Mouse (Mus musculus): ENCODE measurements around the gene Dlgap5. TPM values are rescaled to one million over a fixed set of nuclear protein-coding genes. Genes with fewer than 3 reads are reported as not detected.

The Dlgap5 gene
- polyA plus RNA-seq, 1 experiment from 2014 or later, result 47.2 TPM

- 42% methylated on average over 21 of the region's 21 CpGs for WGBS
- Histone ChIP-seq H3K4me1 (peaks cover 12% of the 10 kb centered on the region), H3K4me2 (replicated peaks) (peak overlapping the region; percentile 37; the same call in 1 of the 2 replicates), H3K27me3 (peaks cover 13% of the 10 kb centered on the region), H3K9me3 (no peaks in the 10 kb centered on the region), H3K27ac (no peak overlapping the region), H3K9ac (no peak overlapping the region), H3K36me3 (no peaks in the 10 kb centered on the region), H3K4me3 (0 out of 2 replicates have a peak overlapping the region, but pooled peaks have one; percentile 3)
- ATAC-seq (ENCODE audit: low FRiP score, low read depth), result no peak
Observed at GRCm38 (mm10) chr14:47364742-47365449, 53.3 kb downstream of the Dlgap5 start.

- 0 out of 2 replicates have a peak, but pooled peaks cover 6% of the 10 kb centered on the region for H3K4me1 ChIP-seq
- H3K4me3 ChIP-seq, result no peak overlapping the region
- H3K9me3 ChIP-seq, result no peaks in the 10 kb centered on the region
- no peak overlapping the region for H3K9ac ChIP-seq
- WGBS, result 88% methylated on average over 9 of the region's 9 CpGs
- no peak overlapping the region for H3K27ac ChIP-seq
- ATAC-seq (ENCODE audit: low FRiP score, low read depth), result no peak
- H3K36me3 ChIP-seq, result no peaks in the 10 kb centered on the region
- H3K4me2 ChIP-seq (replicated peaks), result no peak overlapping the region
- peaks cover 13% of the 10 kb centered on the region for H3K27me3 ChIP-seq
Observed at GRCm38 (mm10) chr14:47361899-47362298, 56.3 kb downstream of the Dlgap5 start.

- no peak for ATAC-seq (ENCODE audit: low FRiP score, low read depth)
- Histone ChIP-seq H3K4me2 (replicated peaks) (no peak overlapping the region), H3K27ac (no peak overlapping the region), H3K9ac (no peak overlapping the region), H3K36me3 (no peaks in the 10 kb centered on the region), H3K4me1 (0 out of 2 replicates have a peak, but pooled peaks cover 6% of the 10 kb centered on the region), H3K4me3 (no peak overlapping the region), H3K27me3 (peaks cover 11% of the 10 kb centered on the region), H3K9me3 (no peaks in the 10 kb centered on the region)
- 68% methylated on average over 2 of the region's 2 CpGs for WGBS
Observed at GRCm38 (mm10) chr14:47361418-47361817, 56.8 kb downstream of the Dlgap5 start.

GRCm38 (mm10) chr14:47359610-47360009 lies 58.6 kb downstream of the Dlgap5 start:
- H3K4me1 ChIP-seq, result no peaks in the 10 kb centered on the region
- H3K27me3 ChIP-seq, result 0 out of 2 replicates have a peak, but pooled peaks cover 3% of the 10 kb centered on the region
- no peak overlapping the region for H3K27ac ChIP-seq
- no peaks in the 10 kb centered on the region for H3K9me3 ChIP-seq
- H3K4me2 ChIP-seq (replicated peaks), result no peak overlapping the region
- no peak overlapping the region for H3K9ac ChIP-seq
- 77% methylated on average over 3 of the region's 3 CpGs for WGBS
- no peak for ATAC-seq (ENCODE audit: low FRiP score, low read depth)
- H3K36me3 ChIP-seq, result no peaks in the 10 kb centered on the region
- H3K4me3 ChIP-seq, result no peak overlapping the region

- H3K27me3 ChIP-seq, result no peaks in the 10 kb centered on the region
- no peak overlapping the region for H3K4me3 ChIP-seq
- no peak overlapping the region for H3K9ac ChIP-seq
- no peak overlapping the region for H3K4me2 ChIP-seq (replicated peaks)
- no peak overlapping the region for H3K27ac ChIP-seq
- H3K4me1 ChIP-seq, result no peaks in the 10 kb centered on the region
- no peaks in the 10 kb centered on the region for H3K36me3 ChIP-seq
- WGBS, result 81% methylated on average over 3 of the region's 3 CpGs
- no peaks in the 10 kb centered on the region for H3K9me3 ChIP-seq
- ATAC-seq (ENCODE audit: low FRiP score, low read depth), result no peak
Observed at GRCm38 (mm10) chr14:47356622-47357021, 61.6 kb downstream of the Dlgap5 start.

- Histone ChIP-seq H3K4me3 (no peak overlapping the region), H3K27ac (no peak overlapping the region), H3K27me3 (no peaks in the 10 kb centered on the region), H3K4me2 (replicated peaks) (no peak overlapping the region), H3K36me3 (no peaks in the 10 kb centered on the region), H3K4me1 (no peaks in the 10 kb centered on the region), H3K9ac (no peak overlapping the region), H3K9me3 (no peaks in the 10 kb centered on the region)
- 78% methylated on average over 5 of the region's 5 CpGs for WGBS
- ATAC-seq (ENCODE audit: low FRiP score, low read depth), result no peak
Observed at GRCm38 (mm10) chr14:47354948-47355347, 63.3 kb downstream of the Dlgap5 start.

GRCm38 (mm10) chr14:47354111-47354577 lies 64.1 kb downstream of the Dlgap5 start:
- ATAC-seq (ENCODE audit: low FRiP score, low read depth), result no peak
- Histone ChIP-seq H3K9ac (no peak overlapping the region), H3K27ac (no peak overlapping the region), H3K36me3 (no peaks in the 10 kb centered on the region), H3K9me3 (no peaks in the 10 kb centered on the region), H3K4me2 (replicated peaks) (no peak overlapping the region), H3K4me1 (no peaks in the 10 kb centered on the region), H3K4me3 (no peak overlapping the region), H3K27me3 (no peaks in the 10 kb centered on the region)
- 64% methylated on average over 8 of the region's 8 CpGs for WGBS

GRCm38 (mm10) chr14:47353240-47353639 lies 65.0 kb downstream of the Dlgap5 start:
- Histone ChIP-seq H3K9me3 (no peaks in the 10 kb centered on the region), H3K9ac (no peak overlapping the region), H3K4me3 (no peak overlapping the region), H3K36me3 (no peaks in the 10 kb centered on the region), H3K4me2 (replicated peaks) (no peak overlapping the region), H3K27me3 (no peaks in the 10 kb centered on the region), H3K4me1 (no peaks in the 10 kb centered on the region), H3K27ac (no peak overlapping the region)
- WGBS, result 74% methylated on average over 4 of the region's 4 CpGs
- no peak for ATAC-seq (ENCODE audit: low FRiP score, low read depth)

GRCm38 (mm10) chr14:47352272-47352671 lies 65.9 kb downstream of the Dlgap5 start:
- H3K9ac ChIP-seq, result no peak overlapping the region
- no peak overlapping the region for H3K4me3 ChIP-seq
- no peaks in the 10 kb centered on the region for H3K4me1 ChIP-seq
- ATAC-seq (ENCODE audit: low FRiP score, low read depth), result no peak
- no peak overlapping the region for H3K27ac ChIP-seq
- no peaks in the 10 kb centered on the region for H3K36me3 ChIP-seq
- WGBS, result 88% methylated on average over 10 of the region's 10 CpGs
- no peaks in the 10 kb centered on the region for H3K27me3 ChIP-seq
- H3K4me2 ChIP-seq (replicated peaks), result no peak overlapping the region
- H3K9me3 ChIP-seq, result no peaks in the 10 kb centered on the region

GRCm38 (mm10) chr14:47350974-47351373 lies 67.2 kb downstream of the Dlgap5 start:
- no peak overlapping the region for H3K9ac ChIP-seq
- WGBS, result 75% methylated on average over 2 of the region's 2 CpGs
- no peak overlapping the region for H3K4me2 ChIP-seq (replicated peaks)
- no peaks in the 10 kb centered on the region for H3K27me3 ChIP-seq
- no peak overlapping the region for H3K4me3 ChIP-seq
- ATAC-seq (ENCODE audit: low FRiP score, low read depth), result no peak
- H3K36me3 ChIP-seq, result no peaks in the 10 kb centered on the region
- H3K4me1 ChIP-seq, result no peaks in the 10 kb centered on the region
- H3K27ac ChIP-seq, result no peak overlapping the region
- no peaks in the 10 kb centered on the region for H3K9me3 ChIP-seq

- Histone ChIP-seq H3K27ac (no peak overlapping the region), H3K4me3 (no peak overlapping the region), H3K9me3 (no peaks in the 10 kb centered on the region), H3K4me2 (replicated peaks) (no peak overlapping the region), H3K4me1 (no peaks in the 10 kb centered on the region), H3K36me3 (no peaks in the 10 kb centered on the region), H3K27me3 (no peaks in the 10 kb centered on the region), H3K9ac (no peak overlapping the region)
- 79% methylated on average over 1 of the region's 1 CpGs for WGBS
- ATAC-seq (ENCODE audit: low FRiP score, low read depth), result no peak
Observed at GRCm38 (mm10) chr14:47346715-47347114, 71.5 kb downstream of the Dlgap5 start.

GRCm38 (mm10) chr14:47341811-47342291 lies 76.4 kb downstream of the Dlgap5 start:
- WGBS, result 69% methylated on average over 4 of the region's 4 CpGs
- H3K9ac ChIP-seq, result no peak overlapping the region
- no peak overlapping the region for H3K4me2 ChIP-seq (replicated peaks)
- no peaks in the 10 kb centered on the region for H3K27me3 ChIP-seq
- no peak overlapping the region; the same call in 1 of the 2 replicates for H3K27ac ChIP-seq
- H3K9me3 ChIP-seq, result no peaks in the 10 kb centered on the region
- H3K4me1 ChIP-seq, result peaks cover 5% of the 10 kb centered on the region; the same call in 1 of the 2 replicates
- ATAC-seq (ENCODE audit: low FRiP score, low read depth), result peak; percentile 87
- H3K4me3 ChIP-seq, result no peak overlapping the region
- no peaks in the 10 kb centered on the region for H3K36me3 ChIP-seq

All from limb, embryonic 13.5 days (tissue).